Mouse (Mus musculus): Measurements from ENCODE around the gene Eno4. TPM values are rescaled to one million over a fixed set of nuclear protein-coding genes. Genes with fewer than 3 reads are reported as not detected.

Gene Eno4
- polyA plus RNA-seq, 1 experiment from 2014 or later, result 2.4 TPM

DNA sequence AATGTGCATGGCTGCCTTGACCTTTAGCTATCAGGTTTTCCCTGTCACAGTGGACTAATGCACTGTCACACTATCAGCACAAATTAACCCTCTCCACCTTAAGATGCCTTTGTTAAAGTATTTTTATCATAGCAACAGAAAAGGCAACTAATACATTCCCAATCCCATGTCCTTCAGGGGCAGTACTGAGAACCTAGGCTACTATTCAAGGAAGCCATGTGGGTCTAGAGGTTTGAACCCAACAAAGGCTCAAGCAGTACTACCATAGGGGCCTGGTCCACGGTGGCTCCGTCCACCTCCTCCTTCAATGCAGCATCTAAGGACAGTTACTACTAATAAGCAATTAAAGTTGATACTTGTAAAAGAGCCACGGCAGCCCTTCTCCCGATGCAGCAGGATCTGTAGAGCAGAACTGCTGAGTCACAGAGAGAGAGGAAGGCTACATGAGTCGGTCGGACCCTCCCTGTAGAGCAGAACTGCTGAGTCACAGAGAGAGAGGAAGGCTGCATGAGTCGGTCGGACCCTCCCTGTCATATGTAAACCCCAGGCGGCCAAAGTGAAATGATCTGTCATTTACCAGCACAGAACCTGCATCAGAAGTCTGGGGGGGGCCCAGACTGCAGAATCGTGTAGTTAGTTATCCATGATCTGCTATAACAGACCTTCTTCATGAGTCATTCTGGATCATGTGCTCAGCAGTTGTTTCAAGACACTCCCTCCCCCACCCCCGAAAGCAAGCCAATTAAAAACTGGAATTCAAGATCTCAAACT lies 35.4 kb downstream of the Eno4 start:
- no peak overlapping the region for H3K4me3 ChIP-seq
- H3K36me3 ChIP-seq, result peaks cover 9% of the 10 kb centered on the region; the same call in 1 of the 2 replicates
- H3K27me3 ChIP-seq, result peaks cover 90% of the 10 kb centered on the region
- H3K27ac ChIP-seq, result no peak overlapping the region
- H3K4me1 ChIP-seq (replicated peaks), result peaks cover 21% of the 10 kb centered on the region
- H3K9me3 ChIP-seq, result no peaks in the 10 kb centered on the region
- 60% methylated on average over 11 of the region's 11 CpGs for WGBS
- H3K9ac ChIP-seq, result no peak overlapping the region
- H3K4me2 ChIP-seq, result peak overlapping the region; percentile 34; the same call in 1 of the 2 replicates
- ATAC-seq (ENCODE audit: low FRiP score), result no peak

DNA sequence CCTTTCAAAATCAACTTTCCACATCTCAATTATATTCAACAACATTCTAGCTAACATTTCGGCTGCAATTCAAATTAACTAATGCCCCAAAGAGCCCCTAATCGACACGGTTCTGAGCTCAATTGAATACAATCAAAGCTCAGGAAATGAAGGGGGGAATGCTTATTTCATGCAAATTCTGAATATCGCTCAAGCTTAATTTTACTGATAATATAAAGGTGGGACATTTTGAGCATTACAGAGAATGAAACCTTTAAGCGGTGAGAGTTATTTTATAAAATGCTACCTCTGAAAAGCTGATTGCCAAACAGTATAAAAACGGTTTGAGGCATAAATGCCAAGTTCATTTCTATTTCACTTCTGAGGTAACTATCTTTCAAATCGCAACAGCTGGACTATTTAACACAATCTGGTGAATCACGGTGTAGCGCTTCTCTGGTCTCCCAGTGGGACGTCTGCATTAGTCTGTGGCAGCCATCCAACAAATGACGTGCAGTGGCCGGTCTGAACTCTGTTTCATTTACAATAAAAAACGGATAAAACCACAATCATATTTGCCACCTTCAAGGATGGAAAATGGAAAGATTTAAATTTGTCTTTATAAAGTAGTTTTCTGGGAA lies 36.3 kb downstream of the Eno4 start:
- 26% methylated on average over 13 of the region's 13 CpGs for WGBS
- peaks cover 21% of the 10 kb centered on the region for H3K4me1 ChIP-seq (replicated peaks)
- H3K36me3 ChIP-seq, result peaks cover 4% of the 10 kb centered on the region; the same call in 1 of the 2 replicates
- ATAC-seq (ENCODE audit: low FRiP score), result no peak
- H3K9ac ChIP-seq, result no peak overlapping the region
- peaks cover 91% of the 10 kb centered on the region for H3K27me3 ChIP-seq
- H3K4me2 ChIP-seq, result peak overlapping the region; percentile 34
- no peak overlapping the region for H3K4me3 ChIP-seq
- no peak overlapping the region for H3K27ac ChIP-seq
- no peaks in the 10 kb centered on the region for H3K9me3 ChIP-seq

DNA sequence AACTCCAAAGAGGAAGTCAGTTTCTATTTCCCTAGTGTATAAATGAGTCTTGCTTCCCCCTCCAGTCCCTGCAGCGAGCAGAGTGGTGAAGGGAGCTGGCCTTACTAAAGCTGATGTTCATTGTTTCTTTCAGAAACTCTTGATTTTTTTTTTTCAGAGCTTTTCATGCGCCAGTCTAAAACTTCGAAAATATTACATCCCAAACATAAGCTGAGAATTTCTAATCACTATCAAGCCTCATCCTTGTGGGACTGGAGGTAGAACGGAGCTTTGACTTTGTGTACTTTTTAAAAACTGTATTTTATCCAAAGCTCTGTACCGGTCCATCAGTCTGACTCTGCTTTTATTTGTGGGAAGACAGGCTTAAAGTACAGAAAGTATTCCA lies 36.8 kb downstream of the Eno4 start:
- WGBS, result 61% methylated on average over 5 of the region's 5 CpGs
- ATAC-seq (ENCODE audit: low FRiP score), result no peak
- peaks cover 21% of the 10 kb centered on the region for H3K4me1 ChIP-seq (replicated peaks)

DNA sequence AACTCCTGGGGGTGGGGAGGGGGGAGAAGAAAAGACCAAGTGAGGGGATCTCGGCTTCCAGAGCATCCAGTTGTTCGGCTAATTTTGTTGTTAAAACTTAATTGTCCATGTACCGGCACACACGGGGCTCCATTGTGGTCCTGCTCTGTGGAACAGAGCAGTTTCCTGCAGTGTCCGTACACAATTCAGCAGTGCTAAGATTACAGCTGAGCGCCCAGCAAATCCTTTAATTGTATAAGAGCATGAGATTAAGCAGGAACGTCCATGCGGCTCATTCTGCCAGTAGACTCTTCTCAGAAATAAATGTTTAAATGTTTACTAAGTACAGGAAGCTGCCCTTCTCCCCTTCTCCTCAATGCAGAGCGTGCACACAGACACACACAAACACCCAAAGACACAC lies 38.3 kb downstream of the Eno4 start:
- H3K27ac ChIP-seq, result no peak overlapping the region
- no peak overlapping the region for H3K9ac ChIP-seq
- WGBS, result 12% methylated on average over 9 of the region's 9 CpGs
- H3K4me3 ChIP-seq, result no peak overlapping the region
- no peak for ATAC-seq (ENCODE audit: low FRiP score)
- H3K4me1 ChIP-seq (replicated peaks), result peaks cover 21% of the 10 kb centered on the region
- H3K9me3 ChIP-seq, result no peaks in the 10 kb centered on the region
- H3K36me3 ChIP-seq, result no peaks in the 10 kb centered on the region
- peaks cover 90% of the 10 kb centered on the region for H3K27me3 ChIP-seq
- H3K4me2 ChIP-seq, result no peak overlapping the region

More for the DNA sequence above, 36.8 kb downstream of the Eno4 start:
- H3K4me3 ChIP-seq, result no peak overlapping the region
- peaks cover 91% of the 10 kb centered on the region for H3K27me3 ChIP-seq
- H3K4me2 ChIP-seq, result peak overlapping the region; percentile 34; the same call in 1 of the 2 replicates
- no peak overlapping the region for H3K9ac ChIP-seq
- no peak overlapping the region for H3K27ac ChIP-seq
- no peaks in the 10 kb centered on the region for H3K9me3 ChIP-seq
- no peaks in the 10 kb centered on the region for H3K36me3 ChIP-seq

DNA sequence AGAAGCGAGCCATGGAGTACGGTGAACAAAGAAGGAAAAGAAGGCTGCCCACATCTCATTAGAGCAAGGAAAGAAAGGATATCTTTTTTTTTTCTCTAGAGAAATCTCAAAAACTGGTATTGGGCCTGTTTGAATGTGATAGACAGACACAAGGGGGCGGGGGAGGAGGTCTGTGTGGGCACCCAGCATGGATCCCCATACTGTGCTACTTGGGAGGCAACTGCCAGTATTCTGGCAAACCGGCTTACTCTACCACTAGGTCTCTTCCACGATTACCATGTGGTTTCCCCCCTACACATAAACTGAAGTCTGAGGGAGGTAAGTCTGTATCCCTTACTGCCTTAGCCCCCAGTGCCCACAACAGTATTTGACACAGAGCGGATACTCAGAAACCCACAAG lies 59.6 kb downstream of the Eno4 start:
- 81% methylated on average over 6 of the region's 6 CpGs for WGBS
- H3K4me2 ChIP-seq, result no peak overlapping the region
- no peak overlapping the region for H3K9ac ChIP-seq
- 0 out of 2 replicates have a peak, but pooled peaks cover 6% of the 10 kb centered on the region for H3K27me3 ChIP-seq
- H3K27ac ChIP-seq, result no peak overlapping the region
- peaks cover 4% of the 10 kb centered on the region; the same call in 1 of the 2 replicates for H3K4me1 ChIP-seq (replicated peaks)
- peaks cover 19% of the 10 kb centered on the region for H3K36me3 ChIP-seq
- H3K9me3 ChIP-seq, result no peaks in the 10 kb centered on the region
- ATAC-seq (ENCODE audit: low FRiP score), result no peak
- H3K4me3 ChIP-seq, result no peak overlapping the region

DNA sequence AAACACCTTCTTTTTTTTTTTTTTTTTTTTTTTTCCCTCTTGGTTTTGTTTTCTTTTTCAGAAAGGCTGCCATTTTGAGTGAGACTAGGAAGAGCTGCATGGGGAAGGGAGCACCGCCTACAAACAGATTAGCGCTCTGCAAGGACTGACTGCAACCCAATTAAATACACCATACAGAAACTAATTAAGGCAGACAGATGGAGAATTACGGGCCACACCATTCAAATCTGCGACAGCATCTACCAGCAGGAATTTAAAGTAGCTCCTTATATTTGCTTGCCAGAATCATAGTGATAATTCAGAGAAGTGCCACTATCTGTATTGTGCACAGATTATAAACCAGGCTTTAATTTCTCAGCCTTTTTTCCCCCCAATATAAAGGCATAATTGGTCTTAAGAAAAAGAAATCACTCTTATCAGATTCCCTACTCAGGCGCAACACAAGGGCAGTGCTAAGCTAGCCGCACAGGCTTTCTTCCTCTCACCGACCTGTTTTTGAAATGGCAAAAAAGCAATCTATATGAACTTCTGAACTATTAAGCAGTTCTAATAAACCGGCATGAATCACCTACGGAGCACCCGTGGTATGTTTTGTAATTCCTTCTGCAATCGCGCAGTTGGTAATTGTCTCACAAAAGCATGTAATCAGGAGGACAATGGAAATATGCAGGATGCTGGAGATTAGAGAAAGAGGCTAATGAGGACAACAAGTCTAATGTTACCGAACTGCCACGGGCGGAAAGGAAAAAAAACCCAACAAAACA lies 63.5 kb downstream of the Eno4 start:
- peaks cover 17% of the 10 kb centered on the region for H3K36me3 ChIP-seq
- no peak overlapping the region for H3K4me3 ChIP-seq
- 49% methylated on average over 15 of the region's 15 CpGs for WGBS
- peaks cover 16% of the 10 kb centered on the region for H3K27me3 ChIP-seq
- no peak for ATAC-seq (ENCODE audit: low FRiP score)
- H3K27ac ChIP-seq, result peak overlapping the region; percentile 55; the same call in 1 of the 2 replicates
- H3K4me1 ChIP-seq (replicated peaks), result peaks cover 4% of the 10 kb centered on the region; the same call in 1 of the 2 replicates
- no peaks in the 10 kb centered on the region for H3K9me3 ChIP-seq
- no peak overlapping the region for H3K4me2 ChIP-seq
- H3K9ac ChIP-seq, result no peak overlapping the region

DNA sequence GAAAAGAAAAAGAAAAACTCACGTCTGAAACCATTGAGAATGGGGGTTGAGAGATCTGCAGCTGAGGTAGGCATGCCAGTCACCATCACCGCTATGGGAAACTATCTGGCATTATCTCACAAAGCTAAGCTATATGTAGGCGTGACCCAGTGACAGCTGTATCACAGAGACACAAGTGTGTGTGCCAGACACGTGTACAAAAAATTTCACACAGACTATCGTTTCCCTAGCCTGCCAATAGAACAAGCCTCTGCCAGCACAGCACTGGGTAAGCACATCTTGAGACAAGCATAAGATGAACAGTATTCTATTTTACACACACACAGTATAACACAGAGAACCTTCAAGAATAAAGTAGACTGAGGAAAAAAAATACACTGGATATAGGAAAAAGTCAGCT lies 67.6 kb downstream of the Eno4 start:
- H3K27ac ChIP-seq, result no peak overlapping the region
- H3K27me3 ChIP-seq, result peaks cover 13% of the 10 kb centered on the region
- no peaks in the 10 kb centered on the region for H3K9me3 ChIP-seq
- peaks cover 7% of the 10 kb centered on the region for H3K36me3 ChIP-seq
- H3K4me2 ChIP-seq, result no peak overlapping the region
- H3K9ac ChIP-seq, result no peak overlapping the region
- 76% methylated on average over 5 of the region's 5 CpGs for WGBS
- no peak overlapping the region for H3K4me3 ChIP-seq
- no peak for ATAC-seq (ENCODE audit: low FRiP score)
- peaks cover 4% of the 10 kb centered on the region; the same call in 1 of the 2 replicates for H3K4me1 ChIP-seq (replicated peaks)

Small RNA genes lying within 50 kb of the gene (microRNA-seq; reads per million reads assigned to microRNA genes)
- 1.6 reads per million for gene Mir3086

Other genes with a start within 250 kb of the Eno4 start
- gene Pnliprp1, start 214.5 kb upstream of the Eno4 start, polyA plus RNA-seq (2015; fragmentation: Nextera tagmentation; extraction: Ambion mirVana), result 0.13 and 9.9 TPM in 2 replicates
- not detected in 2 replicates for gene Pnliprp2, start 183.7 kb upstream of the Eno4 start, polyA plus RNA-seq (2015; fragmentation: Nextera tagmentation; extraction: Ambion mirVana)
- not detected in 2 replicates for gene 1700019N19Rik, start 149.0 kb upstream of the Eno4 start, polyA plus RNA-seq (2015; fragmentation: Nextera tagmentation; extraction: Ambion mirVana)
- 49.0 and 52.2 TPM in 2 replicates for gene Hspa12a, start 229 bp downstream of the Eno4 start, polyA plus RNA-seq (2015; fragmentation: Nextera tagmentation; extraction: Ambion mirVana)
- gene Shtn1, start 132.7 kb downstream of the Eno4 start, polyA plus RNA-seq (2015; fragmentation: Nextera tagmentation; extraction: Ambion mirVana), result 29.6 and 29.8 TPM in 2 replicates
- gene Vax1, start 226.6 kb downstream of the Eno4 start, polyA plus RNA-seq (2015; fragmentation: Nextera tagmentation; extraction: Ambion mirVana), result not detected in 2 replicates

Data from hindbrain, embryonic 13.5 days (tissue).